Mouse (Mus musculus): ENCODE data around the gene Pi4ka.

GRCm38 (mm10) chr16:17292751-17293150 lies 113.4 kb downstream of the Pi4ka start:
- TF ChIP-seq POLR2A (IDR thresholded peaks at IDR 0.05; ENCODE audit: extremely low read depth, insufficient read depth, low read length), result no peak
- peak; percentile 97 for TF ChIP-seq CTCF (IDR thresholded peaks at IDR 0.05; ENCODE audit: low read depth, low read length)
